Mouse (Mus musculus): ENCODE measurements around the gene Nrde2.

- TF ChIP-seq CTCF (IDR thresholded peaks at IDR 0.05; ENCODE audit: extremely low read depth, insufficient read depth, low read length): no peak
- no peak for TF ChIP-seq POLR2A (IDR thresholded peaks at IDR 0.05; ENCODE audit: extremely low read depth, insufficient read depth, low read length)
Measured at GRCm38 (mm10) chr12:100090750-100091149, 68.7 kb downstream of the Nrde2 start.

Data from cortical plate, adult 2 months (tissue).